In genomic region chr17:49435081-49435480, GRCm38 (mm10) we compare ENCODE assay signal across 18 mouse cellular contexts. TPM values are rescaled to one million over a fixed set of nuclear protein-coding genes. Genes with fewer than 3 reads are reported as not detected.
DNase-seq lines count a peak whose midpoint lies in the region; ATAC-seq lines count a peak whose summit lies in the region.
"Had no signal": no experiment of that assay in that cellular context is flagged by ENCODE, and none has a peak within 500 bp of the region (broad histone marks: within the 10 kb centered on the region; RNA-seq: fewer than 3 reads in every experiment).

No protein-coding gene starts in this region.

- H3K9me3 ChIP-seq in forebrain, embryonic 11.5 days (ENCODE audit: control insufficient read depth, low read length), result no peaks in the 10 kb centered on the region
- H3K9me3 ChIP-seq in forebrain, embryonic 10.5 days, result 0 out of 2 replicates have a peak, but pooled peaks cover 5% of the 10 kb centered on the region
- H3K9me3 ChIP-seq in liver, embryonic 12.5 days (replicated peaks), result no peaks in the 10 kb centered on the region
- H3K9me3 ChIP-seq: embryonic facial prominence, embryonic 10.5 days; heart, embryonic 15.5 days; hindbrain, embryonic 12.5 days; midbrain, embryonic 12.5 days had no signal

- peaks cover 3% of the 10 kb centered on the region; the same call in 1 of the 2 replicates for H3K36me3 ChIP-seq in forebrain, embryonic 11.5 days (ENCODE audit: control insufficient read depth, insufficient read depth, low read length)
- H3K36me3 ChIP-seq in forebrain, embryonic 10.5 days (replicated peaks), result peaks cover 61% of the 10 kb centered on the region
- H3K36me3 ChIP-seq in liver, embryonic 12.5 days, result peaks cover 81% of the 10 kb centered on the region

- H3K4me3 ChIP-seq in forebrain, embryonic 11.5 days (ENCODE audit: low read depth, low read length), result no peak overlapping the region
- H3K4me3 ChIP-seq in forebrain, embryonic 10.5 days, result no peak overlapping the region
- H3K4me3 ChIP-seq in liver, embryonic 12.5 days, result no peak overlapping the region
- H3K4me3 ChIP-seq: embryonic facial prominence, embryonic 10.5 days; heart, embryonic 15.5 days; hindbrain, embryonic 12.5 days; limb, embryonic 12.5 days; midbrain, embryonic 12.5 days had no signal

- no peak for ATAC-seq in forebrain, embryonic 11.5 days (replicated peaks; ENCODE audit: low FRiP score)
- no peak for ATAC-seq in liver, embryonic 12.5 days
- ATAC-seq in megakaryocyte-erythroid progenitor cell, adult 5-6 weeks (replicated peaks; ENCODE audit: low FRiP score, low TSS enrichment, poor library complexity, severe bottlenecking), result peak; percentile 13; the same call in 1 of the 2 replicates

- H3K4me1 ChIP-seq in forebrain, embryonic 11.5 days (replicated peaks; ENCODE audit: control insufficient read depth, insufficient read depth, low read length), result no peaks in the 10 kb centered on the region
- H3K4me1 ChIP-seq in forebrain, embryonic 10.5 days, result peaks cover 12% of the 10 kb centered on the region
- H3K4me1 ChIP-seq in liver, embryonic 12.5 days, result peaks cover 97% of the 10 kb centered on the region

- H3K27ac ChIP-seq in forebrain, embryonic 11.5 days (ENCODE audit: low read depth, low read length), result no peak overlapping the region
- H3K27ac ChIP-seq in forebrain, embryonic 10.5 days, result no peak overlapping the region
- peak overlapping the region; percentile 60 for H3K27ac ChIP-seq in liver, embryonic 12.5 days
- H3K27ac ChIP-seq: embryonic facial prominence, embryonic 10.5 days; heart, embryonic 15.5 days; hindbrain, embryonic 12.5 days; limb, embryonic 12.5 days; midbrain, embryonic 12.5 days had no signal

- no peak overlapping the region for H3K4me2 ChIP-seq in forebrain, embryonic 11.5 days (ENCODE audit: low read depth, low read length, severe bottlenecking)
- peak overlapping the region; percentile 32; the same call in 1 of the 2 replicates for H3K4me2 ChIP-seq in liver, embryonic 12.5 days
- H3K4me2 ChIP-seq: heart, embryonic 15.5 days; hindbrain, embryonic 12.5 days; limb, embryonic 12.5 days; midbrain, embryonic 12.5 days had no signal

- WGBS in forebrain, embryonic 11.5 days, result 93% methylated on average over 10 of the region's 10 CpGs
- whole genome bisulfite sequencing in forebrain, embryonic 10.5 days, result 93% methylated on average over 10 of the region's 10 CpGs
- 33% methylated on average over 10 of the region's 10 CpGs for WGBS in liver, embryonic 12.5 days (ENCODE audit: insufficient replicate concordance)

- no peak overlapping the region for H3K9ac ChIP-seq in forebrain, embryonic 11.5 days (ENCODE audit: low read length)
- H3K9ac ChIP-seq in liver, embryonic 12.5 days, result no peak overlapping the region; the same call in 1 of the 2 replicates
- H3K9ac ChIP-seq: heart, embryonic 15.5 days; hindbrain, embryonic 12.5 days; limb, embryonic 12.5 days; midbrain, embryonic 12.5 days had no signal

- H3K27me3 ChIP-seq in forebrain, embryonic 11.5 days (ENCODE audit: control insufficient read depth, insufficient read depth, low read length), result no peaks in the 10 kb centered on the region
- no peaks in the 10 kb centered on the region for H3K27me3 ChIP-seq in forebrain, embryonic 10.5 days (ENCODE audit: poor library complexity, severe bottlenecking)
- no peaks in the 10 kb centered on the region for H3K27me3 ChIP-seq in liver, embryonic 12.5 days (replicated peaks)
- H3K27me3 ChIP-seq: heart, embryonic 15.5 days; hindbrain, embryonic 12.5 days; limb, embryonic 12.5 days; midbrain, embryonic 12.5 days had no signal

- DNase-seq in forebrain, embryonic 11.5 days (ENCODE audit: low spot score), result peak; percentile 50
- no peak for DNase-seq in forebrain, embryonic 10.5 days (ENCODE audit: extremely low spot score, low spot score)
- DNase-seq in spleen, postnatal 4 days (ENCODE audit: low spot score in 2 of 2), result peak; percentile 15 to 60
- DNase-seq in spleen, adult 18-20 months, result no peak
- DNase-seq in layer of hippocampus, adult 18-20 months (ENCODE audit: low spot score in 2 of 2), result no peak
- no peak for DNase-seq in cerebellum, adult 9-10 months
- DNase-seq: gastrocnemius, postnatal 10 days; kidney, adult 18-20 months; kidney, postnatal 4 days; layer of hippocampus, postnatal 36 days; lung, postnatal 14 days had no signal

RNA-seq across cellular contexts. Expression of gene Mocs1, which starts 6.9 kb away (rescaled TPM):
- polyA plus RNA-seq in forebrain, embryonic 11.5 days (2014; fragmentation: Nextera tagmentation; extraction: Ambion mirVana), result 5.6 and 7.4 TPM in 2 replicates
- polyA plus RNA-seq in forebrain, embryonic 10.5 days (2016; fragmentation: Nextera tagmentation; extraction: Ambion mirVana), result 5.8 and 5.9 TPM in 2 replicates
- 6.5 and 9.4 TPM in 2 replicates for polyA plus RNA-seq in liver, embryonic 12.5 days (2016; fragmentation: Nextera tagmentation; extraction: Ambion mirVana)
- total RNA-seq in megakaryocyte-erythroid progenitor cell, adult 5-6 weeks (2014; fragmentation: Nextera tagmentation), result 36.2 and 50.2 TPM in 2 replicates
- 8.9 and 9.4 TPM in 2 replicates for total RNA-seq in megakaryocyte-erythroid progenitor cell, adult 5-6 weeks (2017)
- total RNA-seq in layer of hippocampus, adult 18-20 months (2021), result 10 to 100 TPM; 14.1 to 15.6 TPM

Comparison
In these comparisons a context has a peak if more than half of its experiments do, and no peak if none do; other contexts are left out.
1. DNase-seq: peak in forebrain, embryonic 11.5 days (single experiment) and spleen, postnatal 4 days (2 of 2); none in forebrain, embryonic 10.5 days (single experiment), spleen, adult 18-20 months (0 of 2), layer of hippocampus, adult 18-20 months (0 of 2) and cerebellum, adult 9-10 months (single experiment).